Mouse (Mus musculus) monocyte, adult 5-6 weeks (primary cell): Measurements from ENCODE around the gene Dnm2. TPM values are rescaled to one million over a fixed set of nuclear protein-coding genes. Genes with fewer than 3 reads are reported as not detected.

Source experiments
- ATAC-seq: fragments of 153-309, 156-312 bp; replicated peaks from 2 replicates; pipeline ENCODE4 v1.8.0; 2017; ENCODE audit warnings: mild to moderate bottlenecking; ENCODE audit not compliant: low TSS enrichment, insufficient number of reproducible peaks, severe bottlenecking, poor library complexity, low FRiP score
- total RNA-seq: library from RNA; stranded (forward); fragments of 200-1000, 200-491, 200-594 nt; gene quantifications from 3 replicates; pipeline ENCODE4 v1.2.3, GENCODE M21; 2017

Gene Dnm2
- 178 to 219 TPM (median 197 TPM) in 3 replicates for total RNA-seq

DNA sequence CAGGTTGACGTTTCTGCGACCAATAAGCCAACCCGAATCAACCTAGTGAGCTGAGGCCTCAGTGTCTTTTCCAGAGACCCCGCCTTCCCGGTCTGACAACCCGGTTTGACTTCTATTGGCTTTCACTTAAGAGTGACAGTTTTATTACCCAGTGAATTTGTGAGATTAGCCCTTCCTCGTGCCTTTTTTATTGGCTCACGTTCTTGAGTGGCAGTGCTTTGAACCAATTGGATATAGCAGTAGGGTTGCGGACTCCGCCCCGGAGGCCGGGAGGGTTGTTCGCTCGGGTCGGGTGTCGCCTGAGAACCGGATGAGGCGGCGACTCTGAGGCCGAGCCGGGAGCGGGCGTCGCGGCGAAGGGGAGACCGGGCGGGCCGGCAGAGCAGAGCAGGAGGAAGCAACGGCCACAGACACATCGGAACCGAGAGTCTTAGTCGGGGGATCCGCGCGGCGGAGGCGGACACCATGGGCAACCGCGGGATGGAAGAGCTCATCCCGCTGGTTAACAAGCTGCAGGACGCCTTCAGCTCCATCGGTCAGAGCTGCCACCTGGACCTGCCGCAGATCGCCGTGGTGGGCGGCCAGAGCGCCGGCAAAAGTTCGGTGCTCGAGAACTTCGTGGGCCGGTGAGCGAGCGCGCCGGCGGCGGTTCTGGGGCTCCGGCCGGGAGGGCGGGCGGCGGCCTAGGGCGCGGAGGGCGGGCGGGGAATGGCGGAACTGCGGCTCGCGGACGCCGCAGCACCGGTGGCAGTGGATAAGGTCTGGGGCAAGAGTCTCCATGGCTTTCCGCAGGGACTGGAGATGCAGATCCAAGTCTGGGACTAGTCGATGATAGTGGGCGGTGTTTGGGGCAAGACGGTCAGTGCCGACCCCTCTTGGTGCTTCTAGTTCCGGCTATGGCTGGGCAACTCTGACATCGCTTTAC lies at the start of gene Dnm2:
Dnm2 (plus strand) TSS at position 278 of the 925 bp plus-strand sequence.
- peak; percentile 93 for ATAC-seq

DNA sequence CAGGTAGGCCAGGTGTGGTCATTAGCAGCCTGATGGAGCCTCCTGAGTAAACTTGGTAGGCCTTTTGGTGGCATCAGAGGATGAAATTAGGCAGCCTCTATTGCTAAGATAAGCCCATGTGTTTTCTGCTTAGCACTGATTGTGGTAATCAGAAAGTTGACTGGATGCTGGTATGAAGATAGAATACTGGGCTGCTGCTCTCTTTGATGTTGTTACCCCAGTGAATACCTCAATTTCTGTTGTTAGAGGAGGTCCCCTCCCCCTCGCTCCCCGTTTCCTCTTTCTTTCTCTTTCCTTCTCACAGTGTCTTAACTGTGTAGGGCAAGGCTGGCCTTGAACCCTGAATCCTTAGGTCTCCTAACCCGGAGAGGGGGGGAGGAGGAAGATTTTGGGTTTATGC lies 45.5 kb upstream of the Dnm2 start:
- ATAC-seq: no peak

DNA sequence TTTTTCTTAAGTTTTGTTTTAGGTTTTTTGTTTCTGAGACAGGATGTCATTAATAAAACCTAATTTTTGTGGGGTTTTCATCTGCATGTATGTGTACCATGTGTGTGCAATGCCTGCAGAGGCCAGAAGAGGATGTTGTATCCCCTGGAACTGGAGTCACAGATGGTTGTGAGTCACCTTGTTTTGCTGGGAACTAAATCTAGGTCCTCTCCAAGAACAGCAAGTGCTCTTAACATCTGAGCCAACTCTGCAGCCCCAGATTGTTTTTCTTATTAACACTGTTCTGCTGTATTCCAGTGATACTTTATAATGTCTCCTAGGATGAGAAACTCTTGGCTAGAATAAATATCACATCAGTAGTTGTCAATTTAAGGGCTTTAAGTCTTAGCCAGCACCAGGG lies 43.8 kb upstream of the Dnm2 start:
- ATAC-seq: no peak

- no peak for ATAC-seq
Observed at GRCm38 (mm10) chr9:21383966-21384365, 40.7 kb upstream of the Dnm2 start.

- no peak for ATAC-seq
Observed at GRCm38 (mm10) chr9:21392646-21393175, 32.0 kb upstream of the Dnm2 start.

DNA sequence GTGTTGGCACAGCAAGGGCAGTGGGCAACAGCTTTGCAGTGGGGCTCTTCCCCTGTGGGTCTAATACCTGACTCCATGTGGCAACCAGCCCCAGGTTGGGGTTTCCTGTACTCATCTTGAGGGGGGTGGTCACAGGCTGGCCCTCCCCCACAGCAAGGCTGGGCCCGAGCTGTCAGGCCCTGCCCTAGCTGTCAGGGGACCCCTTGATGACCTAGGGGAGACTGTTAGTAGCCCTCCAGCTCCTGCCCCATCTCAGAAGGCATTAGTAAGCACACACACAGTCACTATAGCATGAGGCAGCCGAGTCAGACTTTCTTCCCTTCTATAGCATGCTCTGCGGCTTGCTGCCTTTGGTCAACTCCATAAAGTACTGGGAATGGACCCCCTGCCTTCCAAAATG lies 29.0 kb upstream of the Dnm2 start:
- no peak for ATAC-seq

DNA sequence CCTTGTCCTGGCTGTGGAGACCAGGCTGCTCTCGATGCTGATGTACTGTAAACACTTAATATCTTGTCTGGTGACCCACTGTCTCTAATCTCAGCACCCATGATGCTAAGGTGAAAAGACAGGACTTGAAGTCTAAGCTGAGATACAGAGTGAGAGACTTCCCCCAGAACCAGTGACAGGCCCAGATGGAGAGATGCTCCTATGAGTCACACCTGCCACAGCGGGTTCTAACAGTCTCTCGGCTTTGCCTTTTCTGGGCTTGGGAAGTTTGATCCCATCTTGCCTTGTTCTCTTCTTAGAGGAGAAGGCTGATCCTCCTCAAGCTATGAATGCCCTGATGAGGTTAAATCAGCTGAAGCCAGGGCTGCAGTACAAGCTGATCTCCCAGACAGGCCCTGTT lies 27.5 kb upstream of the Dnm2 start:
- no peak for ATAC-seq

GRCm38 (mm10) chr9:21401042-21401441 lies 23.7 kb upstream of the Dnm2 start:
- no peak for ATAC-seq

- ATAC-seq: no peak
Observed at GRCm38 (mm10) chr9:21402764-21403253, 21.9 kb upstream of the Dnm2 start.

- no peak for ATAC-seq
Observed at GRCm38 (mm10) chr9:21403745-21404144, 21.0 kb upstream of the Dnm2 start.

- no peak for ATAC-seq
Observed at GRCm38 (mm10) chr9:21405525-21405924, 19.2 kb upstream of the Dnm2 start.

- no peak for ATAC-seq
Observed at GRCm38 (mm10) chr9:21407951-21408350, 16.8 kb upstream of the Dnm2 start.

DNA sequence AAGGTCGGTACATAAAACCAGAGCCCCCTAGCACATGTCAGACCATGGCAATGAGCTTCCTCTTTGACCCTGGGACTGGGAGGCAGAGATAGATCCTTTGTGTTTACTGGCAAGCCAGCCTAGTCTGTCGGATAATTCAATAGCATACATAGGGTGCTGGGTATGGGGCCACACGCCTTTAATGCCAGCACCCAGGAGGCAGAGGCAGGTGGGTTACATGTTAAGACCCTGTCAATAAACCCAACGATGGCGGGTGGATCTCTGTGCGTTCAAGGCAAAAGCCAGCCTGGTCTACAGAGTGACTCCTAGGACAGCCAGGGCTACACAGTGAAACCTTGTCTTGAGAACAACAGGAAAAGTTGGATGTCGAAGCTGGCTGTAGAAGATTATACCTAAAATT lies 16.1 kb upstream of the Dnm2 start:
- no peak for ATAC-seq

DNA sequence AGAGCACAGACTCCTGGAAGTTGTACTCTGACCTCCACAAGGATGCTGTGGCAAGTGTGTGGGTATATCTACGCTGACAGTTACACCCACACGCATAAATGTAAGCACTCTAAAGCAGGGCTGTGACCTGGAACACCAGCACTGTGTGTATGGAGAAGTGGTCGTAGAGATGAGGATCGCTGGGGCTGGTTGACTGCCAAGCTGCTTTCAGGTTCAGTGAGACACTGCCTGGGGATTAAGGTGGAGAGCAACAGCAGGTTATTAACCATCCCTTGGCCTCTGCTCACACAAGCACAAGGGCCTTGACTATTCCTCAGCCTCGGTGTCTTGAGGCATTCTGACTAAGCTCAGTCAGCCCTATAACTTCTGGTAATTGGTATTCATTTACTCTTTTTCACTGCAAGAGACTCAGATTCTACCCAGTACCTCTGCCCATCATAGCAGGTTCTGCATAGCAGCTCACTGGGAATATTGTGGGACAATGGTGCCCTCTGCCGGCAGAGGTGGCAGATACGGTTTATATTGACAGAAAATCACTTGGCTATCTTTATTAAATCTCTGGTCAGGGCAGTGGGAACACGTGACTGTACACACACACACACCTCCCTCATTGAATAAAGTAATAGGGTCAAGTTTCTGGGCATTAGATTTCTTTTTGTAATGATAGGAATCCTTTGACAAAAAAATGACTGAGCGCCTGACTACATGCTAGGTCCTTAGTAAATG lies 15.0 kb upstream of the Dnm2 start:
- ATAC-seq: peak; percentile 67

- peak; percentile 97 for ATAC-seq
Observed at GRCm38 (mm10) chr9:21411669-21412550, 12.8 kb upstream of the Dnm2 start, which contains the start of gene Qtrt1. Gene Qtrt1 (plus strand): TSS chr9:21411837.

GRCm38 (mm10) chr9:21417866-21418265 lies 6.8 kb upstream of the Dnm2 start:
- no peak for ATAC-seq

GRCm38 (mm10) chr9:21419646-21420045 lies 5.1 kb upstream of the Dnm2 start:
- no peak for ATAC-seq

DNA sequence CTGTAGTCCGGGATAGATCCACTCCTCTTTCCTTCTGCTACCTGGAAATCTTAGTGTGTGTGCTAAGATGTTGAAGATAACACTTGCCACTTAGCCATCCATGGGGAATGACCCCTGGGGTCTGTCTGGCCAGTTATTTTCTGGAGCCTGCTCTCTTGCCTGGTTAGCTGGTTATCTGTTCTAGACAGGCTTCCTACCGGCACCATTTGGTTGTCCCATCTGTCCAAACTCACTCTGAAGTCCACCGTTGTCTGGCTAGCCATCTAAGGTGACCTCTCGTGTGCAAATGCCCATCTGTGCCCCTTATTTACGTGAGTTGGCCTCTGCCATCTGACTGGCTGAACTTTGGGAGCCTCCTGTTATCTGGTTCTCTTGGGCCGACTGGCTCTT lies 843 bp downstream of the Dnm2 start:
- ATAC-seq: no peak

DNA sequence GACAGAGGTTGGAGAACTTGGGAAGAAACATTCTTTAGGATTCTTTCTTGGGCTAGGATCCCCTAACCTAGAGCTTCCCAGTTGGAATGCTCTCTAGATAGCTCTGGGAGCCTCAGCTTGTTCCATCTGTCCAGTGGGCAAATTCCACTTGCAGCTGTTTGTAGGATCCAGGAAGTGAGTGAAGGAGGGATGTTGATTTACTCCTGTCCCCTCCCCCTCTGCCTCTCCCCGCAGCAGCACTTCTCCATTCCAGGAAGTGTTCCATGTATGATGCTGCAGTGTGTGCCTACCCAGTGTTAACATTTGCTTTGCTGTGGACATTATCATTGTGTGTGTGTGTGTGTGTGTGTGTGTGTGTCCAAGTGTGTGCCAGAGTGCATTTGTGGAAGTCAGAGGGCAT lies 1.3 kb downstream of the Dnm2 start:
- peak; percentile 42 for ATAC-seq
